Mouse (Mus musculus) hindbrain, embryonic 11.5 days (tissue): ENCODE results near the gene Pan2. TPM values are rescaled to one million over a fixed set of nuclear protein-coding genes. Genes with fewer than 3 reads are reported as not detected.

ENCODE experiments used
- ATAC-seq: fragments of 200-750 bp; cut with Nextera tagmentation; 2 replicates; pipeline ENCODE4 v1.8.0; 2017; ENCODE audit warnings: mild to moderate bottlenecking, moderate TSS enrichment, moderate library complexity; ENCODE audit not compliant: low FRiP score
- DNase-seq: peaks from one replicate; pipeline ENCODE4 v3.0.0-alpha.2; 2015; ENCODE audit warnings: low spot score
- H3K27ac ChIP-seq: fragments of 300-500 bp; sonication (generic); 2 replicates; pipeline ENCODE4 v1.5.1; 2014; ENCODE audit warnings: mild to moderate bottlenecking, low read depth, low read length
- H3K27me3 ChIP-seq: fragments of 300-500 bp; sonication (generic); 2 replicates; pipeline ENCODE4 v1.6.1; 2014; ENCODE audit warnings: mild to moderate bottlenecking, low read length, moderate library complexity, mixed read lengths; ENCODE audit not compliant: control insufficient read depth, insufficient read depth
- H3K36me3 ChIP-seq: fragments of 300-500 bp; sonication (generic); 2 replicates; pipeline ENCODE4 v1.6.1; 2014; ENCODE audit warnings: mild to moderate bottlenecking, low read length, moderate library complexity, mixed read lengths; ENCODE audit not compliant: control insufficient read depth, insufficient read depth
- H3K4me1 ChIP-seq: fragments of 300-500 bp; sonication (generic); replicated peaks from 2 replicates; pipeline ENCODE4 v1.6.1; 2014; ENCODE audit warnings: low read length, mixed read lengths; ENCODE audit not compliant: control insufficient read depth, insufficient read depth
- H3K4me2 ChIP-seq: fragments of 300-500 bp; sonication (generic); replicated peaks from 2 replicates; pipeline ENCODE4 v1.6.1; 2014; ENCODE audit warnings: mild to moderate bottlenecking, low read depth, low read length
- H3K4me3 ChIP-seq: fragments of 300-500 bp; sonication (generic); 2 replicates; pipeline ENCODE4 v1.5.1; 2014; ENCODE audit warnings: low read depth, low read length
- H3K9ac ChIP-seq: fragments of 300-500 bp; sonication (generic); 2 replicates; pipeline ENCODE4 v1.6.1; 2014; ENCODE audit warnings: low read depth, low read length
- H3K9me3 ChIP-seq: fragments of 300-500 bp; sonication (generic); 2 replicates; pipeline ENCODE4 v1.6.1; 2016; ENCODE audit warnings: low read length; ENCODE audit not compliant: control insufficient read depth
- WGBS: fragments of 180-500 bp; shearing (Covaris S2); extraction: QIAGEN DNeasy Blood & Tissue Kit; methylation state at CpG from one replicate; pipeline ENCODE4 v1.1.7; 2014; 5-methylcytosine and 5-hydroxymethylcytosine counted together
- polyA plus RNA-seq: library from polyadenylated mRNA; unstranded; fragments of >200 nt; fragmentation: Nextera tagmentation; extraction: Ambion mirVana; gene quantifications from 2 replicates; pipeline ENCODE4 v1.2.1, GENCODE M21; 2014

Pan2 gene
- polyA plus RNA-seq, 1 experiment from 2014 or later, result 31.2 TPM

GRCm38 (mm10) chr10:128370601-128371000 is 67.5 kb downstream of the Pan2 start:
- Histone ChIP-seq H3K4me3 (no peak overlapping the region), H3K4me1 (peaks cover 12% of the 10 kb centered on the region), H3K27ac (no peak overlapping the region), H3K9me3 (no peaks in the 10 kb centered on the region), H3K9ac (no peak overlapping the region), H3K4me2 (no peak overlapping the region), H3K36me3 (no peaks in the 10 kb centered on the region), H3K27me3 (no peaks in the 10 kb centered on the region)
- ATAC-seq (no peak), DNase-seq (no peak)
- 63% methylated on average over 4 of the region's 4 CpGs for WGBS

Other genes with a start within 250 kb of the Pan2 start
- gene Ptges3, start 244.4 kb upstream of the Pan2 start, polyA plus RNA-seq, result 590 and 626 TPM in 2 replicates
- gene Atp5b, start 220.1 kb upstream of the Pan2 start, polyA plus RNA-seq, result 2,416 and 2,461 TPM in 2 replicates
- 20.0 and 37.6 TPM in 2 replicates for gene Baz2a, start 211.8 kb upstream of the Pan2 start, polyA plus RNA-seq
- 18.9 and 19.5 TPM in 2 replicates for gene Rbms2, start 123.0 kb upstream of the Pan2 start, polyA plus RNA-seq
- 1.3 and 1.5 TPM in 2 replicates for gene Gls2, start 108.9 kb upstream of the Pan2 start, polyA plus RNA-seq
- 25.2 and 31.1 TPM in 2 replicates for gene Spryd4, start 91.5 kb upstream of the Pan2 start, polyA plus RNA-seq
- 0.11 TPM in 1 of 2 replicates, not detected in the other for gene Mip, start 77.5 kb upstream of the Pan2 start, polyA plus RNA-seq
- gene Timeless, start 71.3 kb upstream of the Pan2 start, polyA plus RNA-seq, result 43.1 and 43.8 TPM in 2 replicates
- gene Apon, start 49.2 kb upstream of the Pan2 start, polyA plus RNA-seq, result 0.17 and 0.36 TPM in 2 replicates
- gene Apof, start 34.7 kb upstream of the Pan2 start, polyA plus RNA-seq, result not detected in 2 replicates
- gene Stat2, start 32.8 kb upstream of the Pan2 start, polyA plus RNA-seq, result 15.4 and 17.3 TPM in 2 replicates
- gene Il23a, start 4.6 kb upstream of the Pan2 start, polyA plus RNA-seq, result 0.28 TPM in 1 of 2 replicates, not detected in the other
- 229 and 245 TPM in 2 replicates for gene Cnpy2, start 19.1 kb downstream of the Pan2 start, polyA plus RNA-seq
- 242 and 254 TPM in 2 replicates for gene Cs, start 34.4 kb downstream of the Pan2 start, polyA plus RNA-seq
- 23.8 and 24.5 TPM in 2 replicates for gene Coq10a, start 65.7 kb downstream of the Pan2 start, polyA plus RNA-seq
- 9.5 and 12.3 TPM in 2 replicates for gene Ankrd52, start 73.8 kb downstream of the Pan2 start, polyA plus RNA-seq
- gene Slc39a5, start 97.9 kb downstream of the Pan2 start, polyA plus RNA-seq, result not detected in 2 replicates
- 125 and 130 TPM in 2 replicates for gene Nabp2, start 108.2 kb downstream of the Pan2 start, polyA plus RNA-seq
- gene Rnf41, start 108.3 kb downstream of the Pan2 start, polyA plus RNA-seq, result 44.2 and 44.7 TPM in 2 replicates
- gene Smarcc2, start 155.9 kb downstream of the Pan2 start, polyA plus RNA-seq, result 126 and 170 TPM in 2 replicates
- 742 and 751 TPM in 2 replicates for gene Myl6, start 190.8 kb downstream of the Pan2 start, polyA plus RNA-seq
- 3.3 and 4.2 TPM in 2 replicates for gene Myl6b, start 195.3 kb downstream of the Pan2 start, polyA plus RNA-seq
- 12.6 and 15.7 TPM in 2 replicates for gene Esyt1, start 222.5 kb downstream of the Pan2 start, polyA plus RNA-seq
- 14.1 and 15.0 TPM in 2 replicates for gene Zc3h10, start 244.4 kb downstream of the Pan2 start, polyA plus RNA-seq
- 2,785 and 2,836 TPM in 2 replicates for gene Rpl41, start 246.0 kb downstream of the Pan2 start, polyA plus RNA-seq